Mouse (Mus musculus): ENCODE results near the gene Ghrh. TPM values are rescaled to one million over a fixed set of nuclear protein-coding genes. Genes with fewer than 3 reads are reported as not detected.

Gene Ghrh
- polyA plus RNA-seq (2012; rRNA removed; ENCODE audit: low replicate concordance), result 0.43 TPM in 1 of 2 replicates, not detected in the other

GRCm38 (mm10) chr2:157347361-157348159, at the start of gene Ghrh:
Ghrh (minus strand) TSS chr2:157347506.

GRCm38 (mm10) chr2:157367184-157367893, 20.0 kb upstream of the Ghrh start, which contains the start of gene Manbal:
Manbal (plus strand) TSS chr2:157367594.

Other genes with a start within 250 kb of the Ghrh start
- gene Samhd1, start 212.2 kb downstream of the Ghrh start, polyA plus RNA-seq (2012; rRNA removed; ENCODE audit: low replicate concordance), result 45.1 and 45.5 TPM in 2 replicates
- gene Rbl1, start 143.0 kb downstream of the Ghrh start, polyA plus RNA-seq (2012; rRNA removed; ENCODE audit: low replicate concordance), result 3.3 and 7.1 TPM in 2 replicates
- 284 and 285 TPM in 2 replicates for gene Rpn2, start 68.5 kb downstream of the Ghrh start, polyA plus RNA-seq (2012; rRNA removed; ENCODE audit: low replicate concordance)
- 0.16 and 0.19 TPM in 2 replicates for gene Mroh8, start 68.0 kb downstream of the Ghrh start, polyA plus RNA-seq (2012; rRNA removed; ENCODE audit: low replicate concordance)
- gene Manbal, start 20.1 kb upstream of the Ghrh start, polyA plus RNA-seq (2012; rRNA removed; ENCODE audit: low replicate concordance), result 97.6 and 107 TPM in 2 replicates
- 17.7 and 47.7 TPM in 2 replicates for gene Src, start 70.9 kb upstream of the Ghrh start, polyA plus RNA-seq (2012; rRNA removed; ENCODE audit: low replicate concordance)
- gene Nnat, start 212.6 kb upstream of the Ghrh start, polyA plus RNA-seq (2012; rRNA removed; ENCODE audit: low replicate concordance), result 218 and 2,123 TPM in 2 replicates
- gene Blcap, start 223.8 kb upstream of the Ghrh start, polyA plus RNA-seq (2012; rRNA removed; ENCODE audit: low replicate concordance), result 78.9 and 166 TPM in 2 replicates

All from subcutaneous adipose tissue, adult 2 months (tissue).